Mouse (Mus musculus): Measurements from ENCODE around the gene Ttn.

DNA sequence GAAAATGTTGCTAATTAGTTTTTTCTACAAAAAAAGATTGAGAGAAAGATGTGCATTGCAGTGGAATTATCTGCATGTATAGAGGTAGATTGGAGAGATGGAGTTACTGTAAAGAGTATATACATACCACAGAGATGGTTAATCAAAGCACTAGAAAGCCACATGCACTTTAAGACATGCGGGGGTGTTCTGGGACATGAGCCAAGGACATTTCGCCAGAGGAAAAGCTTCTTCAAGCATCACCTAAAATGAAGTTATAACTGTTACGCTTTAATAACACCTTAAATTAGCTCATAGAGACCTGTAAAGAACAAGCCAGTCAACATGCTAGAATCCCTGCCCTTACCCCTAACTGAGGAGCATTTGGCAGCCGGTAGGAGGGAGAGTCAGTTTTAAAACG lies 315.1 kb downstream of the Ttn start:
- TF ChIP-seq POLR2A (IDR thresholded peaks at IDR 0.05; ENCODE audit: low read depth, low read length) (no peak), CTCF (IDR thresholded peaks at IDR 0.05; ENCODE audit: extremely low read depth, insufficient read depth, insufficient read length, insufficient replicate concordance) (no peak)

All from spleen, adult 2 months (tissue).